Mouse (Mus musculus): Measurements from ENCODE around the gene Frmd4a.

Frmd4a gene

DNA sequence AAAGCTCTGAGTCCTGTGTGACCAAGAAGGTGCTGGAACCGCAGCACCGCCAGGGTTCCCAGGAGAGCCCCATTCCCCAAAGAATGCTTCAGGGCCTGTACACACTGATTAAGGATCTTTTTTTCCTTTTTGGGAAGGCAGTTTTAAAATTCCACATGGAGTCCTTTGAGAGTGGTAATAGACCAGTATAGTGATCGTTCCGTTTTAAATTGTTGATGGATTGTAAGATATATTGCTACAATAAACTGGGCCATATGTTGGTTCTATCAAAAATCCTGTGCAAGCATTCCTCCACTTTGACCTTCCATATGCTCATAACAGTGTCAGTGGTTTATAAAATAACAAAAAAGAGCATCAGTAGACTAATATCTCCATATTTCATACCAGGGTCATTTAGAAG, 424.3 kb downstream of the Frmd4a start:
- no peak for DNase-seq (ENCODE audit: low read depth)

DNA sequence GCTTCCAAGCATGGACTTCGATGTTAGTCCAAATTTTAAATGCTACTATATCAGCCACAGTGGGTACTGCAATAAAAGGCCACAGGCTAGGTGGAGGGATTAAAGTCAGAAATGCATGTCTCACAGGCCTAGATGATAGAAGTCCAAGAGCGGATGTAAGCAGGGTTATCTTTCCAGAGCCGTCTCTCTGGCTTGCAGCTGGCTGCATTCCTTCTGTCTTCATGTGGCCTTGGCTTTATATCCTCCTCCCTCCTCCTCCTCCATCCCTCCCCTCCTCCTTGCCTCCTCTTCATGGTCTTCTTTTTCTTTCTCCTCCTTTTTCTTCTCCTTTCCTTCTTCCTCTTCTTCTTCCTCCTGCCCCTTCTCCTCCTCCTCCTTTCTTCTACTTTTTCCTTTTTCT, 427.2 kb downstream of the Frmd4a start:
- no peak for DNase-seq (ENCODE audit: low read depth)

- no peak for DNase-seq (ENCODE audit: low read depth)
Measured at GRCm38 (mm10) chr2:4445629-4446400, 428.3 kb downstream of the Frmd4a start.

- DNase-seq (ENCODE audit: low read depth), result no peak
Measured at GRCm38 (mm10) chr2:4449860-4450480, 432.5 kb downstream of the Frmd4a start.

DNA sequence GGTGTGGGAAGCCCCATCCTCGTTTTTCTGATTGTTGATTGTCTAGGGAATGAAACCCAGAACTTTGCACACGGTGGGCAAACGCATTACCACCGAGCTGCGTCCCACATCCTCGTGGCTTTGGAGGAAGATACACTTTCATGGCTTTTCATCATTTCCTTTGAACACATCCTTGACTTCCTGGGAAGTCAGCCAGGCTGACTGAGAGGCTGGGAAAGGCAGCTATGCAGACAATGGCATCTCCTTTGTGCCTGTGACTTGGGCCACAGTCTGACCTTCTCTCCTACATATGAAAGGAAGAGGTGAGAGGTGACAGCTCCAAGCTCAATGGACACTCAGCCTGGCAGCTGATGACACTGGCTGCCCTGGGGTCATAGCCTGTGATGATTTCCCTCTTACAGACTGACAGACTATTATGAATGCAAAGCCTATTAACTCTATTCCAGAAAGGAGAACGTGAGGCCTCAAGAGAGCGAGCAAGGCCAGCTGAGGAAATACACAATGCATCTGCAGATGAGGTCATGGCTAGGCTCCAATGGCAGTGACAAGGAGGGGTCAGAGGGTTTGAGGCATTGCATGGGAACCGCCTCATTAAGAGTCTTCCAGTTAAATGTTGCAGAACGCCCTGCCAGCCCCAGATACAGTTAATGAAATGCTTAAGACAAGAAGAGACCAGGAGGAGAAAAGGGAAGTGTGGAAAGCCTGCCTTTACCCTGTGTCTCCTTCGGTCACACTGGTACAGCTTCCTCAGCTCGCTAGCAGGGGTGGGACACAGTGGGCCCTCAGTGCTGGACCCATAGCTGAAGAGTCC, 435.3 kb downstream of the Frmd4a start:
- no peak for DNase-seq (ENCODE audit: low read depth)

GRCm38 (mm10) chr2:4455097-4456025, 437.8 kb downstream of the Frmd4a start:
- no peak for DNase-seq (ENCODE audit: low read depth)

DNA sequence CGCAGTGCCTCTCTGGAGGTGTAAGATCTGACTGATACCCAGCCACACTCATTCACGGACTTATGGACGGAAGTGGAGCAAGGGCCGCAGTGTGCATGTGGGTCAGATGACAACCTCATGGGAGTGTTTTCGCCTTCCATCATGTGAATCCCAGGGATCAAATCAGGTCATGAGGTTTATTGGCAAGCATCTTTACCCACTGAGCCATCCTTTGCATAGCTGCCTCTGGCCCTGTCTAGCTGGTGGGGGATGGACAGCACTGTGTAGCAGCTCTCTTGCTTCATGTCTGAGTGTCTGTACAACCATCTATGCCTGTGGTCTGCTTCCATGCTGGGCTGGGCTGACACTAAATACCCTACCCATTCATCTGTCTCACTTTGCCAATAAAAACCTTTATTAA, 443.4 kb downstream of the Frmd4a start:
- no peak for DNase-seq (ENCODE audit: low read depth)

DNA sequence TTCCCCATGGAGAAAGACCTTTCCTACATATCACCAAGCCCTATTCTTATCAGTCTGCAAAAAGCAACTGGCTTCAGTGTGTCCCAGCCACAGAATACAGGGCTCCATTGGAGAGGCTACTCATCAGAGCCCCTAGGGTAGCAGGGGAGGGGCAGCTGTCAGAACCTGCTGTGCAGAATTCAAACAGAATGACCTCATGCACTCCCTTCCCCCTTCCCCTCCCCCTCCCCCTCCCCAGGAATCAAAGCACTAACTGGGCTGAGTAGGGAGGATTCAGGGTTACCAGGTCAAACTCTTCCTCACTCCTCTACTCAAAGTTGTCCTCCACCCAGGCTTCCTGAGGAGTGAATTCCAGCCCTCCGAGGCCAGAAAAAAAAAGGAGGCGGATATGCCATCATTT, 444.0 kb downstream of the Frmd4a start:
- no peak for DNase-seq (ENCODE audit: low read depth)

- DNase-seq (ENCODE audit: low read depth), result no peak
Measured at GRCm38 (mm10) chr2:4462480-4462879, 445.0 kb downstream of the Frmd4a start.

GRCm38 (mm10) chr2:4466084-4466483, 448.6 kb downstream of the Frmd4a start:
- DNase-seq (ENCODE audit: low read depth), result no peak

DNA sequence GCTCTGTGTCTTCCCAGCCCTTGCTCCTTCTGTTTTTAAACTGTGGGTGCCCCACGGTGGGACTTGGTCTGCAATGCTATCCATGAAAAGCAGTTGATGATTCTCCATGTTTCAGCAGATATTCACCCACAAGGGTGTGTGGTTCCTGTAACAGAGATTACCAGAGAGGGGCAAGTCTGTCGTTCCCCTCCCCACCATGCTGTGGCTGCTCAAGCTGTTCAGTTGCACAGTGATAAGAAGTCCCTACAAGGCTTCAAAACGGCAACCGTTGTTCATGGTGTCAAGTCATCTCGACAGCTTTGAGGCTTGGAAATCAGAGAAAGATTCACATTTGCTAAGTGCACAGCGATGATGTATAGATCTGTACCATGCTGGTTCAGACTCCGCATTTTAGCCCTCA, 449.8 kb downstream of the Frmd4a start:
- DNase-seq (ENCODE audit: low read depth), result no peak

DNA sequence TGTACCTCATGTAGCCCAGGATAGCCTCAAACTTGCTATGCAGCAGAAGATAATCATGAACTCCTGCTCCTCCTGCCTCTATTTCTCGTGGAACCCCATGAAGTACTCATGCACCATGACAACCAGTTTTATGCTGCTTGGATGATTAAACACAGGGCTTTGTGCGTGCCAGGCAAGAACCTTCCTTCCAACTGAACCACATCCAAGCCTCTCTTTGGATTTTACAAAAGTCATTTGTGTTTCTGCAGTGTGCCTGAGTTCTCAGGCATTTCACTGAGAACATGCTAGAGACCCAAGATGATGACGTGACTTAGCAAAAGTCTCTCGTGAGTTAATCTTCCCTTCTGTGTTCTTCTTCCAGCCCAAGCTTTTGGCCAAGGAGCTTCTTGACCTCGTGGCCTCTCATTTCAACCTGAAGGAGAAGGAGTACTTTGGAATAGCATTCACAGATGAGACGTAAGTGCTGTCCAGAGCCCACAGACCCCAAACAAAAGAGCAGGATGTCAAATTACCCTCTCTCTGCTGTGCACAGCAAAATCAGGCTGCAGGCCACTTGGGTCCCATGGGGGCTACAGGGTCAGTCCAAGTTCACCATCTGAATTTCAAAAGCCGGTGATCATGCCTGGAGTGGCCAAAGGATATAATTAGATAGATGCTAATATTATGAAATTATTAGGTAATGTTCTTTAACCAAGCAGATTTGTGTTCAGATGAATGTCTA, 455.4 kb downstream of the Frmd4a start:
- DNase-seq (ENCODE audit: low read depth), result no peak

- no peak for DNase-seq (ENCODE audit: low read depth)
Measured at GRCm38 (mm10) chr2:4473866-4474538, 456.5 kb downstream of the Frmd4a start.

DNA sequence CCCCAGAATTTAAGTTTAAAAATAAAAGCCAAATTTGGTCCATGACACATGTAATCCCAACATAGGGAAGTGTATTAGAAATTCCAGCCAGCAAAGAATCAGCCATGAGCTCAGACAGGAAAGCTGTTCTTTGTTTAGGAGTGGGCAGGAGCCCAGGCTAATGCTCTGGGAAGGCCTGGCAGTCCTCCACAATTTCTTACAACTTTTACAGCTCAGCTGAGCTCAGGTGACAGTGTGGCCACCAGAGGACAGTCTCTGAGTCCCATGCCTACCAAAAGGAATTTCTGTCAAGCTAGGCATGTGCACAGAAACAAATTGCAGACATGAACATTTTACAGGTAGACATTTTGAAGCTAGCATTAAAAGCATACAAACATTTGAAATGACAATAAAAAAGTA, 457.0 kb downstream of the Frmd4a start:
- DNase-seq (ENCODE audit: low read depth), result no peak

DNA sequence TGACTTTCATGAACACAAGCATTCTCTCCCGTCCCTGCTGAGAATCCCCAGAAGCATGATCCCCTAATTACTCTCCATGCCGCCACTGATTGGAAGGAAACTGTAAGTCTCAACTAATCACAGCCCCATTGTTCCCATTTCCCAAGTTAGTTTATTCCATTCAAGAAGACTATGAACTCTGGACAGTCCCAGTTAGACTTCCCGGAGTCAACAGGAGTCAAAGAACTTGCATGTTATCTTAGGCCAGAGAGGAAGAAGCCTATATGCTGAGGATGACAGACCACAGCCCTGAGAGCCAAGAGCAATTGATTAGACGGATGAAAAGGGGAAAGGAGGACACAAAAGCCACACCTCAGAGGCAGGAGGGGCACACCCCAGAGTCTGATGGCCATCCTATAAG, 458.5 kb downstream of the Frmd4a start:
- no peak for DNase-seq (ENCODE audit: low read depth)

- DNase-seq (ENCODE audit: low read depth), result no peak
Measured at GRCm38 (mm10) chr2:4476608-4477007, 459.1 kb downstream of the Frmd4a start.

- DNase-seq (ENCODE audit: low read depth), result no peak
Measured at GRCm38 (mm10) chr2:4477311-4477710, 459.8 kb downstream of the Frmd4a start.

DNA sequence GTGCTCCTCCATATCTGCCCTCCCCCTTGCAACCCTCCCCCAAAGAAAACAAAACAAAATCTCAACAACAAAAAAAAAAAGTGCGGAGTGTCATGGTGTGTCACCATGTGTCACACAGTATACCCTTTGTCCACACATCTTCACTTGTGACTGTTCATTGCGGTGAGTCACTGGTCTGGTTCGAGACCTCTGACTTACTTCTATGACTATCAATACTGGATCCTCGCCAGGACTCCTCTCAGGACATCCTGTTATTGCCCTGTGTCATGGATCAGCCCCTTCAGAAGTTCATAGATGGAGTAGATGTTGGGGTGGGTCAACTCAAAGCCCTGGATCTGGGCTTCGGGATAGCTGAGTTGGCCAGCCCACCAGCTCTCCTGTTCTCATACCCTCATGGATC, 462.7 kb downstream of the Frmd4a start:
- DNase-seq (ENCODE audit: low read depth), result peak; percentile 65

- no peak for DNase-seq (ENCODE audit: low read depth)
Measured at GRCm38 (mm10) chr2:4481154-4481553, 463.6 kb downstream of the Frmd4a start.

DNA sequence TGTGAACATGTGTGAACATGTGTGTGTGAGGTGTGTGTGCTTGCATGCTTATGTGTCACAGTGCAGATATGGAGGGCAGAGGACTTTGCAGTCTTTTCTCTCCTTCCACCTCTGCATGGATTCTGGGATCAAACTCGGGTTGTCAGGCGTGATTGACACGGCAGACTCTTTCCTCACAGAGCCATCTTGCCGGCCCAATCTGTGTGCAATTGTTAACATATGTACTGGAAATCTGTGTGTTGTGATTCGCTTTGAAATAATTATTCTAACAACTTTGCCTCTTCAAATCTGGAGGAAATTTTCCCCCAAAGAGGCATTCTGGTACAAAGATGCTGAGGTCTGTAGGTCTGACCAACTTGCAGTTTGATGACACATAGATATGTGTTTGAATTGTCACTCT, 468.7 kb downstream of the Frmd4a start:
- no peak for DNase-seq (ENCODE audit: low read depth)

- no peak for DNase-seq (ENCODE audit: low read depth)
Measured at GRCm38 (mm10) chr2:4487280-4487679, 469.8 kb downstream of the Frmd4a start.
